Mouse (Mus musculus) testis, adult 2 months (tissue): ENCODE measurements at regions not wholly inside any gene's neighbourhood (a gene's known extent, or its start where the extent isn't known, plus 50 kb on each side); places are given as distances from the start of the nearest gene placed in this dataset.

ENCODE experiments used
- CTCF ChIP-seq: fragments of 200-500 bp; IDR thresholded peaks from 2 replicates; pipeline ENCODE4 v1.5.1; 2012; ENCODE audit warnings: low read depth, mild to moderate bottlenecking, inconsistent platforms, low read length, moderate library complexity; ENCODE audit not compliant: control insufficient read depth, insufficient read depth, insufficient replicate concordance
- POLR2A ChIP-seq: fragments of 200-500 bp; IDR thresholded peaks from 2 replicates; pipeline ENCODE4 v1.6.1; 2012; ENCODE audit warnings: low read depth, mild to moderate bottlenecking, inconsistent platforms, low read length, moderate library complexity; ENCODE audit not compliant: control insufficient read depth

- TF ChIP-seq CTCF (no peak), POLR2A (no peak)
These were observed 246.8 kb upstream of the Tars start for GRCm38 (mm10) chr15:11646241-11646640.
